Mouse (Mus musculus) intestine, embryonic 15.5 days (tissue): ENCODE results near the gene Dusp27. TPM values are rescaled to one million over a fixed set of nuclear protein-coding genes. Genes with fewer than 3 reads are reported as not detected.

Experiments used
- polyA plus RNA-seq: library from polyadenylated mRNA; unstranded; fragments of >200 nt; fragmentation: Nextera tagmentation; extraction: Ambion mirVana; gene quantifications from 2 replicates; pipeline ENCODE4 v1.2.1, GENCODE M21; 2015

Gene Dusp27
- polyA plus RNA-seq, 1 experiment from 2014 or later = 1.8 TPM

Other genes starting within 250 kb of the Dusp27 start
- 10.0 and 10.1 TPM in 2 replicates for gene Pou2f1, start 125.2 kb downstream of the Dusp27 start, polyA plus RNA-seq
- gene Gpa33, start 2.3 kb upstream of the Dusp27 start, polyA plus RNA-seq = 59.8 and 60.2 TPM in 2 replicates
- gene Mael, start 110.8 kb upstream of the Dusp27 start, polyA plus RNA-seq = not detected in 2 replicates
- 0.67 and 0.81 TPM in 2 replicates for gene Ildr2, start 126.2 kb upstream of the Dusp27 start, polyA plus RNA-seq